Mouse (Mus musculus) stomach, postnatal 0 days (tissue): ENCODE measurements at regions not wholly inside any gene's neighbourhood (a gene's known extent, or its start where the extent isn't known, plus 50 kb on each side); places are given as distances from the start of the nearest gene placed in this dataset.

Experiments used
- CTCF ChIP-seq: IDR thresholded peaks from 2 replicates; pipeline ENCODE4 v1.5.1; 2016; ENCODE audit warnings: antibody characterized with exemption, low read depth, mild to moderate bottlenecking, moderate library complexity
- EP300 ChIP-seq: optimal IDR thresholded peaks from 2 replicates; pipeline ENCODE3; 2016; ENCODE audit warnings: antibody characterized with exemption

DNA sequence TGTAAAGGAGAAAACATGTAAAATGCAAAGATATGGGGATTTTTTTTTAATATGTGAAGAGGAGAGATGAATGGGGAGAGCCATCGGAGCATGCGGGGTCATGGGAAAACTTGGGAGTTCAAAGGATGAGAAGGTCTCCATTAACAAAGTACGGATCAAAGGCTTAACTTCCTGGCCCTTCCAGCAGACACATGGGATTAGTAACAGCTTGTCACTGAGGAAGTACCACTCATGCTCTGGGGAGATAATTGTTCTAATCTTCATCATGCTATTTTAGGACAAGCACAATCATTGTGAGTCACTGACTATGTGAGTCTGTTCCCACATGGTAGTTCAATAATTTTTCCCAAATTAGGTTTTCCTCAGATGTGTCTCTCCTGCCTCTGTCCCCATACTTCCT lies 115.4 kb upstream of the Cep126 start:
- TF ChIP-seq CTCF: no peak
- no peak for TF ChIP-seq EP300
